Mouse (Mus musculus): ENCODE data around the gene Ly6g6f. TPM values are rescaled to one million over a fixed set of nuclear protein-coding genes. Genes with fewer than 3 reads are reported as not detected.
"Not testable (repeated sequence)": the region's sequence is repeated elsewhere in the genome, so short reads cannot be mapped to it uniquely, and the experiment has no call there.

Ly6g6f gene
- polyA plus RNA-seq, 2 experiments = 5.0 to 5.1 TPM

DNA sequence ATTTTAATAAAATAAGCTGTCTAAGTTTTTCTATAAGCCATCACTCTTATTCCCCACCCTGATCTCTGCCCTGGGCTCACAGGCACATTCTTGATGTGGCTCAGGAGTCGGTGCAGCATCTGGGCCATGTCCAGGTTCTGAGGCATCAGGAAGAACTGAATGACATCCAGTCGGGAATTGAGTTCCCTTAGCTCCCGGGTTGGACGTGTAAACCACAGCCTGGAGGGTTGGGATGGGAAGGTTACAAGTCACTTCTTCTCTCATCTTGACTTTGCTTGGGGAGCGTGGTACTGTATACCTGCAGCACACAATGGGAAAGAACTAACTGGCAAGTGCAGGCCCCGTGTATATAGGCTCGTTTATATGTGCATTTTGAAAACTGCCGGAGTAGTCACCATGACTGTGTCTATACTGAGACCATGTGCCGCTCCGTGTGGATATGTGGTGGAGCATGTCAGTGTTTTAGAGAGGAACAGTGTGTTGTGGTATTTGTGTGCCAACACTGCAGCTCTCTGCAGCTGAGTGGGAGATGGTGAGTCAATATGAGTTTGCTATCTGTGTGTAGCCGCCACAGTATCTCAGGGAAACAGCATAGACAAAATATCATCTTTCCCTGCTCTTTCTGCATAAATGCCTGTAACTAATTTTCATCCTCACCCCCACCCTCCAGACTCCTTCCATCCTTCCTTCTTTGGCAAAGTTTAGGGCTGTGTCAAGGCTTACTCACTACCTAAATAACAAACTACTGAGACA lies 46.1 kb downstream of the Ly6g6f start:
- Histone ChIP-seq H3K9me3 (ENCODE audit: control insufficient read depth, low read length) (no peaks in the 10 kb centered on the region), H3K9ac (replicated peaks) (no peak overlapping the region), H3K27me3 (ENCODE audit: control insufficient read depth, insufficient read depth, low read length) (no peaks in the 10 kb centered on the region), H3K4me2 (ENCODE audit: low read depth) (no peak overlapping the region), H3K36me3 (replicated peaks; ENCODE audit: control insufficient read depth, insufficient read depth, low read depth) (no peaks in the 10 kb centered on the region), H3K4me3 (ENCODE audit: insufficient read depth in 1 of 2, low read depth in 2 of 2, low read length in 2 of 2) (no peak overlapping the region), H3K4me1 (replicated peaks; ENCODE audit: control insufficient read depth in 2 of 2, insufficient read depth in 2 of 2, low read length in 1 of 2) (peaks cover 9 to 17% of the 10 kb centered on the region in 2 experiments), H3K27ac (no peak overlapping the region)
- ATAC-seq (ENCODE audit: insufficient read depth) (no peak), DNase-seq (ENCODE audit: low read depth in 3 of 3, low spot score in 3 of 3) (no peak)
- TF ChIP-seq EP300 (IDR thresholded peaks at IDR 0.05; ENCODE audit: low read depth) (no peak), CTCF (IDR thresholded peaks at IDR 0.05; ENCODE audit: low read depth) (no peak)
- 73% methylated on average over 11 of the region's 11 CpGs for WGBS (ENCODE audit: insufficient replicate concordance)

DNA sequence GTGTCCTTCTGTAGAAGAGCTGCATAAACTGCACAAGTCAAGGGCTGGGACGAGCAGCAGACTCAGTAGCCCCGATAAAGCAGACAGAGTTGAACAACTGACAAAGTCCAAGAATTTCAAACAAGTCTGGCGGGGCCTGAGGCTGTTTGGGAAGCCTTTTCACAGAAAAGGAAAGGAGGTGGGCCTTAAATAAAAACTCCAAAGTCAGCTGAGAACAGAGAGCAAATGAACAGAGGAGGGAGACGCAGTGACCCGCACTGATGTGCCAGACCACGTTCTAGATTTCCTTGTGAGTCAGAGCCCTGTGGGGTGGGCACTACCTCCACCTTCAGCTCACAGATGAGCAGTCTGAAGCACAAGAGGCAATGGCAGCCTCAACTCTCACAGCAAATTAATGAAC lies 50.5 kb downstream of the Ly6g6f start:
- Histone ChIP-seq H3K27ac (no peak overlapping the region), H3K4me1 (replicated peaks; ENCODE audit: control insufficient read depth in 2 of 2, insufficient read depth in 2 of 2, low read length in 1 of 2) (peaks cover 3 to 13% of the 10 kb centered on the region in 2 experiments), H3K27me3 (ENCODE audit: control insufficient read depth, insufficient read depth, low read length) (no peaks in the 10 kb centered on the region), H3K36me3 (replicated peaks; ENCODE audit: control insufficient read depth, insufficient read depth, low read depth) (no peaks in the 10 kb centered on the region), H3K9me3 (ENCODE audit: control insufficient read depth, low read length) (no peaks in the 10 kb centered on the region), H3K4me2 (ENCODE audit: low read depth) (no peak overlapping the region), H3K4me3 (ENCODE audit: insufficient read depth in 1 of 2, low read depth in 2 of 2, low read length in 2 of 2) (no peak overlapping the region), H3K9ac (replicated peaks) (no peak overlapping the region)
- no peak for TF ChIP-seq EP300 (IDR thresholded peaks at IDR 0.05; ENCODE audit: low read depth)
- no peak for TF ChIP-seq CTCF (IDR thresholded peaks at IDR 0.05; ENCODE audit: low read depth)
- ATAC-seq (ENCODE audit: insufficient read depth) (no peak), DNase-seq (ENCODE audit: low read depth in 3 of 3, low spot score in 3 of 3) (no peak)
- WGBS (ENCODE audit: insufficient replicate concordance) = 62% methylated on average over 6 of the region's 6 CpGs

DNA sequence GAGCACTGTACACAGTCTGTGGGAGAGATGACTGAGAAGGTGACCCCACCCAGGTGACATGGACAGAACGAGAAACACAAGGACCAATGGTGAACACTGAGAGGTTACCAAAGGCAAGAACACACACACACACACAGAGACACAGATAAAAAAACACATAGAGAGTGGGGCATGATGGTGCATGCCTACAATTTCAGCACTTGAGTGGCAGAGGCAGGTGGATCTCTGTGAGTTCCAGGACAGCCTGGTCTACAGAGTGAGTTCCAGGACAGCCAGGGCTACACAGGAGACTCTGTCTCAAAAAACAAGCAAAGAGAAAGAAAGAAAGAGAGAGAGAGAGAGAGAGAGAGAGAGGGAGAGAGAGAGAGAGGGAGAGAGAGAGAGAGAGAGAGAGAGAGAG lies 51.7 kb downstream of the Ly6g6f start:
- 52% methylated on average over 1 of the region's 1 CpGs for WGBS (ENCODE audit: insufficient replicate concordance)
- peaks cover 3 to 14% of the 10 kb centered on the region in 2 experiments for H3K4me1 ChIP-seq (replicated peaks; ENCODE audit: control insufficient read depth in 2 of 2, insufficient read depth in 2 of 2, low read length in 1 of 2)
- not testable (repeated sequence) for H3K9ac ChIP-seq (replicated peaks); ATAC-seq (ENCODE audit: insufficient read depth); DNase-seq (ENCODE audit: low read depth in 3 of 3, low spot score in 3 of 3); H3K4me2 ChIP-seq (ENCODE audit: low read depth); H3K27me3 ChIP-seq (ENCODE audit: control insufficient read depth, insufficient read depth, low read length); H3K36me3 ChIP-seq (replicated peaks; ENCODE audit: control insufficient read depth, insufficient read depth, low read depth); H3K27ac ChIP-seq; H3K4me3 ChIP-seq (ENCODE audit: insufficient read depth in 1 of 2, low read depth in 2 of 2, low read length in 2 of 2); H3K9me3 ChIP-seq (ENCODE audit: control insufficient read depth, low read length)

DNA sequence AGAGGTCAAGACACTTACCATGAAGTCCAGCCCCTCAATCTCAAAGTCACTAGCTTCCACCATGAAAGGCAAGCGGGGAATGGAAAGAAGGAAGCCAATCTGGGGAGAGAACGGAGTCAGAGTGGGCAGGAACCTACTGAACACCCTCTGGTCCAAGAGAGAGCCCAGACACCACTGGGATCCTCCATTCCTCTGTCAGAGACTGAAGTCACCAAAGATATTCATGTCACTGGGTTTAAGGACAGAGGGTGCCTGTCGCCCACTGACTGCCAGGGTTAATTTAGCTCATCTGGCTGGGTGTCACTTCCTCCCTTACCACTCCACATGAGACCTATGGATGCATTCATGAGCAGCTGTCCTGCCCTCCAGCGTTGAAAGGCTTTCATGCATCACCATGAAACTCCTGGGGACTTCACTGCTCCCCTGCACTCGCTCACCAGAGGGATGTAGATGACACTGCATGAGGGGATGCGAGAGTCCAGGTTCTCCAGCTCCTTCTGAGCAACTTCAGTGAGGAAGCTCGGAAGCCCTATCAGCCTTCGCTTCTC lies 53.0 kb downstream of the Ly6g6f start:
- WGBS (ENCODE audit: insufficient replicate concordance) = 67% methylated on average over 8 of the region's 8 CpGs
- H3K4me2 ChIP-seq (ENCODE audit: low read depth) = no peak overlapping the region
- H3K4me1 ChIP-seq (replicated peaks; ENCODE audit: control insufficient read depth in 2 of 2, insufficient read depth in 2 of 2, low read length in 1 of 2) = peaks cover 6 to 17% of the 10 kb centered on the region in 2 experiments
- H3K27me3 ChIP-seq (ENCODE audit: control insufficient read depth, insufficient read depth, low read length) = no peaks in the 10 kb centered on the region
- H3K4me3 ChIP-seq (ENCODE audit: insufficient read depth in 1 of 2, low read depth in 2 of 2, low read length in 2 of 2) = no peak overlapping the region
- H3K36me3 ChIP-seq (replicated peaks; ENCODE audit: control insufficient read depth, insufficient read depth, low read depth) = no peaks in the 10 kb centered on the region
- DNase-seq (ENCODE audit: low read depth in 3 of 3, low spot score in 3 of 3) (no peak), ATAC-seq (ENCODE audit: insufficient read depth) (no peak)
- no peaks in the 10 kb centered on the region for H3K9me3 ChIP-seq (ENCODE audit: control insufficient read depth, low read length)
- no peak overlapping the region for H3K9ac ChIP-seq (replicated peaks)
- TF ChIP-seq EP300 (IDR thresholded peaks at IDR 0.05; ENCODE audit: low read depth) (no peak), CTCF (IDR thresholded peaks at IDR 0.05; ENCODE audit: low read depth) (peak; percentile 29)
- H3K27ac ChIP-seq = no peak overlapping the region

DNA sequence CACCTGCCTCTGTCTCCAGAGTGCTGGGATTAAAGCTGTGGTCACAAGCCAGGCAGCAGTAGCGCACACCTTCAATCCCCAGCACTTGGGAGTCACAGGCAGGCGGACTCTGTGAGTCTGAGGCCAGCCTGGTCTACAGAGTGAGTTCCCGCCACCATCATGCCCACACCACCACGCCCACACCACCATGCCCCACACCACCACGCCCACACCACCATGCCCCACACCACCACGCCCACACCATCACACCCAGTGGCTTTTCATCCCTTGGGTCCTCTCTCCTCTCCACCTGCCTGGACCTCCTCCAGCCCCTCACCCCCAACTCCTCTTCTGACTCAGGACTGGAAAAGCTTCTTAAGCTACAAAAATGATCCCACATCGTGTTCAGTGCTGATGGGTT lies 53.5 kb downstream of the Ly6g6f start:
- Histone ChIP-seq H3K36me3 (replicated peaks; ENCODE audit: control insufficient read depth, insufficient read depth, low read depth) (no peaks in the 10 kb centered on the region), H3K4me2 (ENCODE audit: low read depth) (no peak overlapping the region), H3K9ac (replicated peaks) (no peak overlapping the region), H3K4me3 (ENCODE audit: insufficient read depth in 1 of 2, low read depth in 2 of 2, low read length in 2 of 2) (no peak overlapping the region), H3K27me3 (ENCODE audit: control insufficient read depth, insufficient read depth, low read length) (no peaks in the 10 kb centered on the region), H3K4me1 (replicated peaks; ENCODE audit: control insufficient read depth in 2 of 2, insufficient read depth in 2 of 2, low read length in 1 of 2) (peaks cover 6 to 17% of the 10 kb centered on the region in 2 experiments), H3K27ac (no peak overlapping the region), H3K9me3 (ENCODE audit: control insufficient read depth, low read length) (no peaks in the 10 kb centered on the region)
- ATAC-seq (ENCODE audit: insufficient read depth) (no peak), DNase-seq (ENCODE audit: low read depth in 3 of 3, low spot score in 3 of 3) (no peak)
- TF ChIP-seq CTCF (IDR thresholded peaks at IDR 0.05; ENCODE audit: low read depth) = no peak
- no peak for TF ChIP-seq EP300 (IDR thresholded peaks at IDR 0.05; ENCODE audit: low read depth)
- WGBS (ENCODE audit: insufficient replicate concordance) = 58% methylated on average over 7 of the region's 7 CpGs
